Mouse (Mus musculus) spleen, postnatal 36 days (tissue): Measurements from ENCODE around the gene Wars2.

Experiments used
- DNase-seq, 2 experiments: peaks; one replicate each; pipeline ENCODE4 v3.0.0; 2022; ENCODE audit warnings: low spot score in 2 of 2, mixed read lengths in 1 of 2

Gene Wars2

DNA sequence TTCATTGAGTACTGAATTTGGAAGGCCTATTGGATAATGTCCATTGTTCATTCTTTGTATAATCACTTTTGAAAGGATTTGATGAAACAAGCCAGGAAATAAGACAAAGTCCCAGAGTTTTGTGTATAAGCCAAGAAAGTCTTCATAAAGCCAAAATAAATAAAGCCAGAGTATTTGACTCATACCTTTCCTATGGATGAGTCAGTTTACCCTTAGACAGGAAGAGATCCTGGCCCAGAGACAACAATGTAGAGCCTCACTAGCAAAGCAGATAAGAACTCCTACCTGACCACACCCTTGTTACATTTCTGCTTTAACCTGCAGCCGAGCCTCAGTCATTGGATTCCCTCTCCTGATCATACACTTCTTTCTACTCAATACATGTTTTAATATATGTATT lies 47.2 kb downstream of the Wars2 start:
- no peak for DNase-seq

DNA sequence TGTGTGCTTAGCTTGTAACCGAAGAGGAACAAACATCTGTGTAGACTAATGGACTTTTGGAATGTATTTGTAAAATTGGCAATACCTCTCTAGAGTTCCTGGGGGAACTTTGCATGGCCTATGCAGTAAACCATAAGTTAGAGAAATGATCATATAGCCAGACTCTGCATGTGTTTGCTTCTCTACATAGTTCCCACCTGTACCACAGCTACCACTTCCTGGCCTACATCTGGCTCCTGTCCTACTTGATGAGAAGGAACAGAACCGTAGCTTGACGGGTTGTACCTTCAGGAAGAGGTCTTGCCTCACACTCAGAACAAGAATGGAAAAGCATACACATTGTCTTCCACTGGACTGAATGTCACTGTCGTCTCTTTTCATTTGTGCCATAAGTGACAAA lies 52.7 kb downstream of the Wars2 start:
- DNase-seq: no peak

DNA sequence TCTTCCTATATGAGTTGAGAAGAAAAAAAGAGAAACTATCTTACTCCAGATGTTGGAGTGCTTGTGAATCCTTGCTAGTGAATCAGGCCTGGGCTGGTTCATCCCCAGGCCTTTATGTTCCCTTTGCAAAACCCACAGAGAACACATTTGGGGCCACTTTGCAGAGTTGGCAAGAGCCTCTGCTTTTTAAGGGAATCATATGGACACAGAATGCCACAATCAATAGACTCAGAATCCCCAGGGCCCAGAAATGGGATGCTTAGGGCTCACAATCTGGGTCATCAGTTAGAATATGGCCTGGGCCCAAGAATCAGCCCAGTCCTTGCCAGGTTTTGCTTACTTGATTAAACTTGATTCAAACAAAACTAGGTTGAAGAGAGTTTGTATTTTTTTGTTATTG lies 62.5 kb downstream of the Wars2 start:
- no peak for DNase-seq

DNA sequence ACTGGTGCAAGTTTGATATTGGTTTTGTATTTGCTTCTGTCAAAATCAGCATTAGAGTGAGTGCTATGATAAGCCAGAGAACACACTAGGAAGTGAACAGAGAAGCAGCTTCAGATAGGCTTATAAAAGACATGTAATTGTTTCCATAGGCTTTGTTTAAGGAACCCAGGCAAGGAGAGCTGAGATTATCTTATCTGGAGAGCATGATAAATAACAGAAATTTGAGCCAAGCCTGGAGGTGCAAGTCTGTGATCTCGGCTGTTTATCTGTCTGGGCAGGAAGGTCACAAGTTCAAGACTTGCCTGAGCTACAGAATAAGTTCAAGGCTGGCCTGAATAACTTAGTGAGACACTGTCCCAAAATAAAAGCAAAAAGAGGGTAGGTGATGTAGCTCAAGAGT lies 67.5 kb downstream of the Wars2 start:
- DNase-seq: no peak

DNA sequence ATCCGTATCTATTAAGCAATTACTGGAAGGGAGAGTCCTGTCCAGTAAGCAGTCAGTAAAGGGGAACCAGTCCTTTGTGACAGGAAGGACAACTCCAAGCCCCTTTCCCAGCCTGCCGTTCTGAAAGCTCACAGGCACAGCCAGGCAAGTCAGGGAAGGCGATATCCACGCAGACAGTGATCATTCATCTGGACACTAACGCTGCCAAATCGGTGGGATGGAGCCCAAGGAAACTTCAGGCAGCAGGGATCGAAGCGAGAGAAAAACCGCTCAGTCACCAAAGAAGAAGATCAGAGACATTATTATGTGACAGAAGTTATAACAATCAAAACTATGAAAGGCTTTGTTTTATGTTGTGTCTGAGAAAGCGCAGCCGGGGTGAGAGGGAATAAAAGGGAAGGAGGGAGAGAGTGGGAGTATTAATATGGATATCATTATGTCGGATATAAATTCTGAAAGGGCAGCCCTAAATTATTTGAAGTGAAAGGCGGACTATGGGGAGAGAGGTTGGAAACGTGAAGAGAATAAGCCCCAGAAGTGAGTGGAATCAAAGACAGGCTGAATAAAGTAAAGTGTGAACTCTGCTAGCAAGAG lies 70.3 kb downstream of the Wars2 start:
- no peak for DNase-seq

DNA sequence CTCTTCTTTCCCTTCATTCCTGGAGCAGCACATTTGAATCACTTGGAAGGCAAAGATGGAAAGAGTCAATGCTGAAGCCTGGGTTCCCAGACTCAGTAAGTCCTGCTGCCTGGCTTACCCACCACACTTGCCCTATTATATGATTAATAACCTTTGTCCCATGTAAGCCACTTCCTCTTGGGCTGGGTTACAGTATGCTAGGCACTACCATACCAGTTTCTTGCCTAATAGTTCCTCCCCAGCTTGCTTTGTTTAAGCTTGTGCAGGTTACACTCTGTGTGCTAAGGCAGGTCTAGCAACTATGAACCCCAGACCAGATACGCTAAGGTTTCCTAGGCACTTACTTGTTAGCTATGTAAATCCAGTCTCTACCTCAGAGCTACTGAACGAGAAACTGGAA lies 86.9 kb downstream of the Wars2 start:
- no peak for DNase-seq

DNA sequence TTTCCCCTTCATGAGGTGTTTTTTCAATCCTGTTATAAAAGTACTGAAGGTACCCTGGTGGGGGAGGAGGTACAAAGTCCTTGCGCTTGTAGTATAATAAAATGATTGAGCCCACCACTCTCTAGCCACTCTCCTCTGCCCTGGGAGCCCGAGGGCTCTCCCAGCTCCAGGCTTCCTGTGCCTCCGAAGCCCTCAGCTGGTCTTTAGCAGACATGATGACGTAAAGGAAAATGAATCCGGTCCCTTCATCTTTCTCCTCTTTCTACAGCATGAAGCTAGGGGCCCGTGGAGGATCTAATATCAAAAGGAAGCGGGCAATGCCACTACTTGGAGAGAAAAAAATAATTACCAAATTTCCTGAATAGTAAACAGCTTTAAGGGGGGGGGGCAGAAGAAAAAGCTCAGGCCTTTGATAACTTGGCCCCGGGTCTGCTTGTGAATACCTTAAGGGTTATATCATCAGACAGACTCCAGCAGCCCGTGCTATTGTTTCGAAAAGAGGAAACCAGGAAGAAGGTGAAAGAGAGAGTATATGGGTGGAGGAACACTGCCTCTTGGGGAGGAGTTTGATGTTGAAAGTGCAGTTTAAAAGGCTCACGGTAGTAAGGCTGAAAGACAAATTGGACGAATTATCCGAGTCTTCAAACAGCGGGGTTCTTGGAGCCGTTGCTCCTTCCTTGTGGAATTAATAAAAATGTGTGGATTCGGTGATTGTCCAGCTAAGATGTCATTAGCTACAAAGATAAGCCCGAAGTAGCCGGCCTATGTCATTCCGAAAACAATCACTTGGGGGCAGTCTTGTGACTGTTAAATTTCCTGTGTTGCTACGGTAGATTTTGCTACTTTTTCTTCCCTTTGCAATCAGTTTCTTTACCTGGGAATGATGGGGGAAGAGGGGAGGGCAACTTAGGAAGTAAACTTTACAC lies 92.8 kb downstream of the Wars2 start:
- DNase-seq: peak in 1 of 2 experiments; percentile 7

DNA sequence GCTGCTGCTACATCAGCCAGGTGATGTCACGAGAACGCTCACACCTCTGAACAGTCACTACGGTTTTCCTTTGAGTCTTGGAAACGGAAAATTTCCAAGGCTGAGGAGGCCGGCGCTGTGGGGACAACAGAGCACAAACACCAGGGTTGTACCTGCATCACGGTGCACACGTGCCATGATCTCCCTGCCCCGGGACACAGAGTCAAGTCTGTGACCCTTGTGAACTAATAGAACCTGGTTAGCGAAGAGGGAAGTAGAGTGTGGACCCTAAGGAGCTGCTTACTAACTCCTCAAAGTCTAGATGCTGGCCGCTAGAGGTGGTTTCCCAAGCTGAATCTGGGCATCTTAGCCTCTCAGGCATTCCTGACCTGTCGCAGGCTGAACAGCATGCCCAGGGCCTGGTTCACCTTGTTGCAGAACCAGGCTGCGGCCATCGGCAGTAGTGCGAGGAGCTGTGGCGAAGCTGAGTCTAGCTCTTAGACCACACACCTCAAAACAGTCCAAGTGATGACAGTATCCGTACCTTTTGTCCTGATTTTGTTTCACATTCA lies 93.5 kb downstream of the Wars2 start:
- no peak for DNase-seq

DNA sequence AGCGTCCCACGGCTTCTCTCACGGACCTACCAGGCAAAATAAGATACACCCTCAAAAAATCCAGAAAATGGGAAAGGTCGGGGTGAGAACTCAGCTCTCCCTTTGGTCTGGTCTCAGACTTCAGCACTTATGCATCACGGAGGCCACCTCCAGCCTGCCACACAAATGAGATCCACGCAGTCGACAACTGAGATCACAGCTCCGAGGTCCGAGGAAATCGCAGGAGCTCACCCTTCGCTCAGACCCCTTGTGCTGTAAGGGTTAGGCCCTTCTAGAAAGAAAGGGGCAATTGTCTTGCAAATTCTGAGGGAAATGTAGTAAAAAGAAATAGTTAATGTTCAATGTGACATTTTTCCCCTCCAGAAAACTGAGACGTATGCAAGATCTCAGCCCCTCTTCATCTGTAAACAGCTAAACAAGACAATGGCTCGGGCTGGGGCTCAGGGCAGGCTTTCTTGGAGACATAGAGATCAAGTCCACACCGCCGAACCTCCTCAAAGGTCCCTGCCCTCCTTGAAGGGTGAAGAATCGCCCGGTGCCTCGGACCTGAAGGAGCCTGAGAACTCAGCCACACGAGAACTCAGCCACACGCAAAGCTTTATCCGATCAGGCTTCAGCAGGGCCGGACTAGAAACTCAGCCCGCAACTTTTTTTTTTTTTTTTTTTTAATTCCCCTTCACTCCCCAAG lies 94.4 kb downstream of the Wars2 start:
- DNase-seq: no peak

DNA sequence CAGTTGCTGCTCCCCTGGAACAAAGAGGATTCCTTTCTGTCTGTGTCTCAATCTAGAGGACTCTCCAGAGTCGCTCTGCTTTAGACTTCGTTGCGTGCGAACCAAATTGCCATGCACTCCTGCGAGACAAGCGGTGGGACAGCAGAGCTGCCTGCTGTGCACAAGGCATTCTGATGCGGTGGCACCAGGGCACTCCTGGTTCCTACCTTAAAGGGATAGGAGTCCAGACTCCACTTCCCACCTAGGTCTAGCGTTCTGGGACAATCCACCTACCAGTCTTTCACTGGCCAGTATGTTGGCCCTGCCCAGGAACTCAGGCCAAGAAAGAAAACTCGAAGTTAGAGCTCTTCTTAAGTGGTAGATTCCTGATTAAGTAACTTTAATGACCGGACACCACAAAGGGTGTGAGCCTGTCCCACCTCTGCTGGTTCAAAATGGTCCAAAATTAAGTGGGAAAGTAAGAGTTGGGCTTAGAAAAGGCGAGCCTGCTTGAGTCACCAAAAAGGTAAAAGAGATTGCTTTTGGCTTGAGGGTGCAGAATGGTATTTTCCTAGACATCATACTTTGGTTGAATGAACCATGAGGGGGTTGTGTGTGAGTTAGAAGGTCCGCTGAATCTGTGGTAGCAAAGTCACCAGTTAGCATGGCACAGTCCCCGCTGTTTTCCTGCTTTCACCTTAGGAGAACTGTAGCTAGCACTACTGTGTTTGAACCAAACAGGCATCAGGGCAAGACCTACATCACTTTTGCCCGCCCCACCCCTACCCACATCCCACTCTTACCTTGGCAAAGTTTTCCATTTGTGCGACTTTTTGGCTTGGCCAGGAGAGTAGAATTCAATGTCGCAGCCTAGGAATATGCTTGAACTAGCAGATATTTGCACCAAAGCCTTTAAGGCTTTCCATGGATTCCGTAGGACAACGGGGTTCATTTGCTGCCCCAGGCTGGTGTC lies 95.2 kb downstream of the Wars2 start:
- DNase-seq: no peak

DNA sequence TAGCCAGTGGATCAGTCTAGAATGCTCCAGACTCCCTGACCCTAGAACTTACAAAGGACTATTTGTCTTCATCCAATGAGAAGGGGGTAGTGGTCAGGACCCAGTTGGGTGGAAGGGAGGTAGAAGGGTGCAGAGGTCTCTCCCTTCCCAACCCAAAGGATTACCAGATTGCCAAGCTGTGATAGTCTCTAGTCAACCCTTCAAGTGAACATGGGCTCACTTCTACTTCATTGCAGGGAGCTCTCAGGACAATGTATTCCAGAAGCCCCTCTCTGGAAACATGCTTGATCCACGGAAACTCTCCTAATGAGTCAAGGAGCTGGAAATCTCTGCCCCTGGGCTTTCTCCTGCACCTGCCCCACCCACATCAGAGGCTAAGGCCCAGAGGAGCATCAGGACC lies 97.8 kb downstream of the Wars2 start:
- no peak for DNase-seq

DNA sequence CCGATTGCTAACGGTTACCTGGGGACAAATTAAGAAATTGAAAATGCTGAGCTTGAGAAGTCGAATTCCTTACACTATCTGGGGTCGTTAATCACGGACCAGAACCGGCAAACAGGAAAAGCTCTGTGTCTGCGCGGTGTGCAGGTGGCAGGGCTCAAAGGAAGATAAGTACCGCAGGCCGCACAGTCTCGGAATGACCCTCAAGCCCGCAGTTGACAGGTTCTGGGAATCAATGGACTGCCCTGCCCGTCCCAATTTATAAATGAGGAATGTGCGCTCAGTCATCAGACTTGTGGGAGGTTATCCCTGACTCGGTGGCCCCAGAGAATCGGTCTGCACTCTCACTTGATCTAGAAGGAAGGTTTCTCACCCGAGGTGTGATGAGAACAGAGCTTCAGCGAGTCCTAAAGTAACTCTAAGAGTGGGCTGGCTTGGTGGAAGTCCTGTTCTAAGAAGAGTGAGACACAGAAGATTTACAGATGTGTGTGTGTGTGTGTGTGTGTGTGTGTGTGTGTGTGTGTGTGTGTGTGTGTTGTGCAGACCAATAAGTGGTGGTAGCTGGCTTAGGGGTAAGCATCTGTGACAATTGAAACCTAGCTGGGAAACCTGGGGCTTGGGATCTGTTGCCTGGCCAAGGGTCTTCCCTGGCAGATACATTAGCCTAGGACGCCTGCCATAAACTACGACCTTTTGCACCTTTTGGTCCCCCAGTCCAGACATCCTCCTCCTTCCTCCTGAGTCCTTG lies 98.6 kb downstream of the Wars2 start:
- no peak for DNase-seq

DNA sequence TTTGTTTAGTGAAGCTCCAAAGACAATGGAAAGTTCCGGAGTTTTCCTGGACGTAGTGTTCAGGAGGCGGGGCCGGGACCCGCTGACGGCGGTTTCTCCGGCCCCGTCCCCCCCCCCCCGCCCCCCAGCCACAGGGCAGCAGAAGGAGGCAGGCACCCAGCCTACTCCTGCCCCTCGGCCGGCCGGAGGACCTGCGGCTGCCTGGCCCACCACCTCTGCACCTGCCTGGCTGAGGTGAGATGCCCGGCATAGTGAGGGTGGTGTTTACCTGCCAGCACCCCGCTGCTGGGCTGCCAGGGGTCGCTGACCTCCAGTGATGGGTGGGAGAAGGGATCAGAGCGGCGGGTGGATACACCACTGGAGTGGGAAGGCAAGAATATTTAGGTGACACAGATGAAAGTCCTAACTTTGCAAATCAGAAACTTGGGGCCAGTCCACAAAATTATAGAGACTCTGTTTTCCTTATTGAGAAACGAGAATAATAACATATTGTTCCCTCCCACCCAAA lies 99.4 kb downstream of the Wars2 start, which contains the start of gene Tbx15:
Gene Tbx15 (plus strand): TSS at position 169 of the 508 bp plus-strand sequence.
- no peak for DNase-seq

DNA sequence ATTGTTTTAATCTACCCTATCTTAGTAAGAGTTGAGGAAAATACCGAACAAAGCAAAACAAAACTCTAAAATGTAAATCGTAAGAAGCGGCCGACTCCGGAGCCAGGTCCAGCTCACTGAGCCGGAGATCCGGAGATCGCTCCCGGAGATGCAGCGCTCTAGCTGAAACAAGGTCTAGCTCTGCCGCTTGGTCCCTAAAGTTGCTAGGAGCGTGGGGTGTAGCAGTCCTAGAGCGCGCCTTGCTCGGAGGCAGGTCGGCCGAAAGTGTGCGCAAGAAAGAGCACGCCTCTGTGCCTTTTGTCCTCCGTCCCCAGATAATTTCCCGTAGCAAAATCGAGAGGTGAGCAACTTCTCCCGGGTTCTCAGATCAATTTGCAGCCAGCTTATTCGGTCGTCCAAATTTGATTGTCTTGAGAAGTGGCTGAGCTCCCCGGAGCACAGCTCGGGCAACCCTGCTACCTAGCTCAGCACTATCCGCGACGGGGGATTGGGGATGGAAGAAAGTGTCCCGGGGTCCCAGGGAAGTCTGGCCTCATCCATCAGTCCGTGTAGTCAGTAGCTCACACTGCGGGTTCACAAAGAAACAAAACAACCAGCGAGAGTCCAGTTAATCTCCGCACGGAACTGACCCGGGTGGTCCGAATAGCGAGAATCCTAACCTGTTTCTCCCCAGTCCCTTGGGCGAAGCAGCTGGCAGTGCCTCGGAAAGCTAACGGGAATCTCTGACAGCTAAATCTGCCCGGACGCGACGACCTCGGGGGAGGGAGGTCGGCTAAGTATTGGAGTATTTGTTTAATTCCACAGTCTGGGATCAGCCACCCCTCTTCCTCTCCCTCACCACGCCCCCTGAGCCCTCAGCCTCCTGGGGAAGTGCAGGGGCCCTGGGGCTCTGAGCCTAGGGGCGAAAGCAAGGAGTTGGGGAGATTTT lies 100.2 kb downstream of the Wars2 start:
- no peak for DNase-seq

DNA sequence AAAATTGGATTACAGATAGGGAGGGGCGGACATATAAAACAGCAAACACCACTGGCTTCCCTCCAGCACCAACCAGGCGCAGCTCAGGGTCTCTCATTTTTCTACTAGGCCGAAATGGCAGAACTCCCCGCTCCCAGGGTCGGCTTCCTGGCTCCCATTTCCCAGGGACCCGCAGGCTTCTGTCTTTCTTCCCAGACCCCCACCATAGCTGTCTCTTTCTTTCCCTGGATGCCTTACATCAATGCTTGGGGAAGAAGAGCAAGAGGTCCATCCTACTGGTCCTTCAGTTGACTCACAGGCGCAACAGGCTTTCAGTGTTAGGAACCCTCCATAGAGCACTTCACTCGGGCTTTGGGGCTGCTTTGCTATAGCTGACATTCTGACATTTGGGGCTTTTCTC lies 101.6 kb downstream of the Wars2 start:
- DNase-seq: no peak

DNA sequence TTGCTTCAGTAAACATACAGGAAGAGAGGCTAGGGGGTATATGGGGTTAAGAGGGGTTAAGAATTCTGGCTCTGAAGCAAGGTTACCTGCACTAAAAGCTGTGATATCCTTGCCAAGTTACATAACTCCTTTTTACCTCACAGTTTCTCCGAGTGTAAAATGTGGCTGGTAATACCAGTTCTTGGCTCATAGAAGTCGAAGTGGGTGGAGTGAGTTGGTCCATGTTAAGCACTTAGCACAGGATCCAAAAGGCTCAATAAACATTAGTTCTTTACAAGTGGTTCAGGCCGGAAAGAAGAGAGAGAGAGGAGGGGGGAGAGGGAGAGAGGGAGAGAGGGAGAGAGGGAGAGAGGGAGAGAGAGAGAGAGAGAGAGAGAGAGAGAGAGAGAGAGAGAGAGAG lies 104.5 kb downstream of the Wars2 start:
- DNase-seq: no peak

DNA sequence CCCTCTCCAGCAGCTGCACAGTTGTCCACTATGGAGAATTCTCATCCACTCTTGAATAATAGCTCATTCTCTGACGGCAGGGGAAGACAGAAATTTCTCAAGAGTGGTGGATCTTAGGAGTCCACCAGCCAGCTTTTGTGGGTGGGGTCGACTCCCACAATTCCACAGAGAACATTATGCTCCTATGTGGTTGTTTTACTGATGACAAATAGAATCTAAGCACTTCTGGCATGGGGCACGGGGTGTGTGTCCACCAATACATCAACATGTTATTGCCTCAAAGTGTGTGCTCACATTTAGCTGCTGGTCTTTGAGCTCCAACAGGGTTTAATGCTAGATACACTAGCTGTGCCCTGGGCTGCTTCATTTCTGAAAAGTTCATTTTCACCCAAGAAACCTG lies 105.8 kb downstream of the Wars2 start:
- no peak for DNase-seq

DNA sequence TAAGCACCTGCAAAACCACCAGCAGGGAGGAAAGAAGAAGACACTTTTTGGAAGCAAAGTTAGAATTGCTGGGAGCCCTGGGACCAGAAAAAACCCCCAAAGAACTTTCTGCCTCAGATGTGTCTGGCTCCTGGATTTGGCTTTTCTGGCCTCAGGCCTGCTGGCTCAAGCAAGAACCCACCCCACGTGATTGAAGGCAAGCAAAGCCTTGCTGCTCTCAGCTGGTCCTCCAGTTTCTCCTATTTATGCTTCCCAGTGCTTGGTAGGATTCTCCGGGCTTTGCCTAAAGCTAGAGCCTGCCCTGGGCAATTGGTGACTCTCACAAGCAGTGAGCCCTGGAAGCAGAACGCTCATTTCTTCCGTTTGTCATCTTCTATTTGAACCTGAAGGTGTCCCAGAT lies 106.7 kb downstream of the Wars2 start:
- no peak for DNase-seq
